Mouse (Mus musculus) kidney, adult 10 weeks (tissue): ENCODE data around the gene Spin2d. TPM values are rescaled to one million over a fixed set of nuclear protein-coding genes. Genes with fewer than 3 reads are reported as not detected.

Experiments used
- polyA plus RNA-seq: library from polyadenylated mRNA; stranded (reverse); fragments of 350-450 nt; fragmentation: Illumina TruSeq; extraction: RNeasy Lipid Tissue Mini Kit (QIAGEN cat#74804); gene quantifications from one replicate; pipeline ENCODE4 v1.2.3, GENCODE M21; 2014; ENCODE audit warnings: low read depth, low replicate concordance

Spin2d gene
- not detected for polyA plus RNA-seq

DNA sequence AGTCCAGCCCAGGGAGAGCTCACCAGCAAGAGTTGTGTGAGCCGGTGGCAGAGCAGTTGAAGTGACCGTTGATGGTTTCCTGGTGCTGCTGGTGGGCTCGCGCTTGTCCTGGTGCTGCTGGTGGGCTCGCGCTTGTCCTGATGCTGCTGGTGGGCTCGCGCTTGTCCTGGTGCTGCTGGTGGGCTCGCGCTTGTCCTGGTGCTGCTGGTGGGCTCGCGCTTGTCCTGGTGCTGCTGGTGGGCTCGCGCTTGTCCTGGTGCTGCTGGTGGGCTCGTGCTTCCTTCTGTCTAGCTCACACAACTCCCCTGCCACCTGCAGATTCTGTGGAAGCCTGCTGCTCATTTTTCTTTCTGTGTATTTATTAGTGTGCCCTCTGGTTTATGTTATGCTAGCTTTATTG is at the start of gene Spin2d:
Gene Spin2d (minus strand): TSS at position 101 of the 400 bp plus-strand sequence.

GRCm38 (mm10) chrX:73213819-73214564 is 37.2 kb upstream of the Spin2d start, which contains the start of gene Xlr4b:
Gene Xlr4b, plus strand, starts transcription at chrX:73214333.

GRCm38 (mm10) chrX:73191934-73192333 is 15.1 kb upstream of the Spin2d start, which contains the start of gene Xlr3b:
Gene Xlr3b, plus strand, starts transcription at chrX:73192207.

DNA sequence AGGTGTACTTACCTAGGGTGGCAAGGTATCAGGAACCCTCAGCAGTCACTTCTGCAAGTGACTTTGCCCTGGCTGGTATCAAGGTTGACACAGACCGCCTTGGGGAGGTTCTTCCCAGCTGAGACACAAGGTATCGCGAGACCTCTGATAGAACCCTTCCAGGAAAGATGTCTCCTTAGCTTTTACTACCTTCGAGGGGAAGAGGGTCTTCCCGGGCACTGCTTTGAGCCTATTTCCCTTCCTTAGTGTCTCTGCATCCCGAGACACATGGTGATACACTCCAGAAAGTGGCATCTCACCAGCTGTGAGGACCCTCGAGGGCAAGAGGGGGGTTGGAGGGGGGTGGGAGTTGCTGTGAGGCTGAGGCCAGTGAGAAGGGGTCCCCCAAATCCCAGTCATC is 27.4 kb downstream of the Spin2d start, which contains the start of gene DXBay18:
Gene DXBay18 (minus strand): TSS at position 101 of the 400 bp plus-strand sequence.

DNA sequence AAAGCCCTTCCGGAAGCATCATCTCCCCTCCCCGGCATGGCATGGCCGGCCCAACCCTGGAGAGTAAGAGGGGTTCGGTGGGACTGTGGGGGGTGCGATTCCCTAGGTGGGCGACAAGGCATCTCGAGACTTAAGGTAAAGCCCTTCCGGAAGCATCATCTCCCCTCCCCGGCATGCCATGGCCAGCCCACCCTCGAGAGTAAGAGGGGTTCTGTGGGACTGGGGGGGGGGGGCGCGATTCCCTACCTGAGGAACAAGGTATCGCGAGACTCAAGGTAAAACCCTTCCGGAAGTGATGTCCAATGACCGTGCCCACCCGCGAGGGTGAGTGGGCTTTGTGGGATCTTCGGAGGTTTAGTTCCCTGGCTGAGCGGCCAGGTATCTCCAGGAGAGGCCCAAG is 28.3 kb downstream of the Spin2d start, which contains the start of gene Xlr5b:
Gene Xlr5b (plus strand): TSS at position 301 of the 400 bp plus-strand sequence.

Other genes starting within 250 kb of the Spin2d start
- 23.9 TPM for gene Zfp185, start 189.7 kb downstream of the Spin2d start, polyA plus RNA-seq
- gene Pnma5, start 139.9 kb downstream of the Spin2d start, polyA plus RNA-seq: not detected
- gene Pnma3, start 112.2 kb downstream of the Spin2d start, polyA plus RNA-seq: not detected
- not detected for gene Xlr4a, start 94.5 kb downstream of the Spin2d start, polyA plus RNA-seq
- gene Xlr3a, start 79.9 kb downstream of the Spin2d start, polyA plus RNA-seq: 5.1 TPM
- not detected for gene Gm14685, start 59.9 kb downstream of the Spin2d start, polyA plus RNA-seq
- gene Xlr5b, start 28.2 kb downstream of the Spin2d start, polyA plus RNA-seq: 1.0 TPM
- not detected for gene DXBay18, start 27.5 kb downstream of the Spin2d start, polyA plus RNA-seq
- 5.6 TPM for gene Xlr3b, start 15.2 kb upstream of the Spin2d start, polyA plus RNA-seq
- 0.69 TPM for gene Xlr4b, start 37.3 kb upstream of the Spin2d start, polyA plus RNA-seq
- 8.4 TPM for gene F8a, start 51.3 kb upstream of the Spin2d start, polyA plus RNA-seq
- 0.93 TPM for gene Xlr4c, start 66.1 kb upstream of the Spin2d start, polyA plus RNA-seq
- gene Xlr3c, start 88.4 kb upstream of the Spin2d start, polyA plus RNA-seq: not detected
- gene Xlr5a, start 116.0 kb upstream of the Spin2d start, polyA plus RNA-seq: 0.65 TPM
- gene Xlr5c, start 116.0 kb upstream of the Spin2d start, polyA plus RNA-seq: 0.49 TPM
- gene Gm45015, start 159.9 kb upstream of the Spin2d start, polyA plus RNA-seq: not detected
- 9.1 TPM for gene Zfp275, start 165.6 kb upstream of the Spin2d start, polyA plus RNA-seq
- gene Gm18336, start 221.7 kb upstream of the Spin2d start, polyA plus RNA-seq: not detected
- gene Zfp92, start 234.1 kb upstream of the Spin2d start, polyA plus RNA-seq: not detected